Mouse (Mus musculus): ENCODE measurements around the gene Ip6k2.

The Ip6k2 gene

GRCm38 (mm10) chr9:108782836-108783547, 604 bp upstream of the Ip6k2 start:
- no peak for DNase-seq (ENCODE audit: low spot score in 2 of 2)

- DNase-seq (ENCODE audit: low spot score in 2 of 2) = no peak
Measured at GRCm38 (mm10) chr9:108785416-108785815, 1.8 kb downstream of the Ip6k2 start.

- no peak for DNase-seq (ENCODE audit: low spot score in 2 of 2)
Measured at GRCm38 (mm10) chr9:108786494-108786893, 2.9 kb downstream of the Ip6k2 start.

- no peak for DNase-seq (ENCODE audit: low spot score in 2 of 2)
Measured at GRCm38 (mm10) chr9:108787080-108787479, 3.5 kb downstream of the Ip6k2 start.

GRCm38 (mm10) chr9:108788713-108789112, 5.1 kb downstream of the Ip6k2 start:
- no peak for DNase-seq (ENCODE audit: low spot score in 2 of 2)

- DNase-seq (ENCODE audit: low spot score in 2 of 2) = no peak
Measured at GRCm38 (mm10) chr9:108792307-108792706, 8.7 kb downstream of the Ip6k2 start.

GRCm38 (mm10) chr9:108792730-108793129, 9.1 kb downstream of the Ip6k2 start:
- no peak for DNase-seq (ENCODE audit: low spot score in 2 of 2)

GRCm38 (mm10) chr9:108795281-108795680, 11.7 kb downstream of the Ip6k2 start:
- no peak for DNase-seq (ENCODE audit: low spot score in 2 of 2)

GRCm38 (mm10) chr9:108795762-108796161, 12.2 kb downstream of the Ip6k2 start:
- DNase-seq (ENCODE audit: low spot score in 2 of 2) = peak; percentile 73 to 80

GRCm38 (mm10) chr9:108796351-108796981, 12.9 kb downstream of the Ip6k2 start:
- no peak for DNase-seq (ENCODE audit: low spot score in 2 of 2)

- no peak for DNase-seq (ENCODE audit: low spot score in 2 of 2)
Measured at GRCm38 (mm10) chr9:108797477-108797876, 13.9 kb downstream of the Ip6k2 start.

GRCm38 (mm10) chr9:108798508-108799075, 15.0 kb downstream of the Ip6k2 start:
- no peak for DNase-seq (ENCODE audit: low spot score in 2 of 2)

- DNase-seq (ENCODE audit: low spot score in 2 of 2) = no peak
Measured at GRCm38 (mm10) chr9:108799564-108799963, 16.0 kb downstream of the Ip6k2 start.

- DNase-seq (ENCODE audit: low spot score in 2 of 2) = peak in 1 of 2 experiments; percentile 66
Measured at GRCm38 (mm10) chr9:108805768-108806167, 22.2 kb downstream of the Ip6k2 start.

- DNase-seq (ENCODE audit: low spot score in 2 of 2) = peak in 1 of 2 experiments; percentile 58
Measured at GRCm38 (mm10) chr9:108806379-108806778, 22.8 kb downstream of the Ip6k2 start.

- DNase-seq (ENCODE audit: low spot score in 2 of 2) = peak in 1 of 2 experiments; percentile 61
Measured at GRCm38 (mm10) chr9:108806831-108807230, 23.2 kb downstream of the Ip6k2 start.

- peak in 1 of 2 experiments; percentile 35 for DNase-seq (ENCODE audit: low spot score in 2 of 2)
Measured at GRCm38 (mm10) chr9:108807674-108808073, 24.1 kb downstream of the Ip6k2 start.

- peak; percentile 98 to 100 for DNase-seq (ENCODE audit: low spot score in 2 of 2)
Measured at GRCm38 (mm10) chr9:108808163-108808665, 24.6 kb downstream of the Ip6k2 start, which contains the start of gene Nckipsd. Gene Nckipsd, plus strand, starts transcription at chr9:108808368.

- peak; percentile 14 to 66 for DNase-seq (ENCODE audit: low spot score in 2 of 2)
Measured at GRCm38 (mm10) chr9:108809188-108809587, 25.6 kb downstream of the Ip6k2 start.

GRCm38 (mm10) chr9:108809723-108810122, 26.1 kb downstream of the Ip6k2 start:
- peak in 1 of 2 experiments; percentile 65 for DNase-seq (ENCODE audit: low spot score in 2 of 2)

- peak in 1 of 2 experiments; percentile 60 for DNase-seq (ENCODE audit: low spot score in 2 of 2)
Measured at GRCm38 (mm10) chr9:108810516-108810915, 26.9 kb downstream of the Ip6k2 start.

GRCm38 (mm10) chr9:108815557-108815956, 32.0 kb downstream of the Ip6k2 start:
- no peak for DNase-seq (ENCODE audit: low spot score in 2 of 2)

- no peak for DNase-seq (ENCODE audit: low spot score in 2 of 2)
Measured at GRCm38 (mm10) chr9:108819495-108819894, 35.9 kb downstream of the Ip6k2 start.
